In genomic region chr2:130178381-130178705, GRCm38 (mm10) we compare ENCODE assay signal across 7 mouse cellular contexts. TPM values are rescaled to one million over a fixed set of nuclear protein-coding genes. Genes with fewer than 3 reads are reported as not detected.
DNase-seq lines count a peak whose midpoint lies in the region; ATAC-seq and TF ChIP-seq lines count a peak whose summit lies in the region.

No protein-coding gene starts in this region.

- peak overlapping the region; percentile 80 for H3K4me3 ChIP-seq in lung, embryonic 15.5 days
- H3K4me3 ChIP-seq in embryonic facial prominence, embryonic 13.5 days = peak overlapping the region; percentile 99
- H3K4me3 ChIP-seq in hindbrain, postnatal 0 days (ENCODE audit: low read length) = peak overlapping the region; percentile 99
- H3K4me3 ChIP-seq in midbrain, embryonic 15.5 days = peak overlapping the region; percentile 97

- peaks cover 38% of the 10 kb centered on the region for H3K36me3 ChIP-seq in lung, embryonic 15.5 days
- peaks cover 37% of the 10 kb centered on the region for H3K36me3 ChIP-seq in embryonic facial prominence, embryonic 13.5 days
- peaks cover 23% of the 10 kb centered on the region for H3K36me3 ChIP-seq in hindbrain, postnatal 0 days (ENCODE audit: insufficient read depth, low read length)
- H3K36me3 ChIP-seq in midbrain, embryonic 15.5 days (replicated peaks) = peaks cover 19% of the 10 kb centered on the region

- DNase-seq in lung, adult 18-20 months = no peak
- DNase-seq in hindbrain, postnatal 0 days (ENCODE audit: low spot score) = no peak
- no peak for DNase-seq in adrenal gland, adult 8-10 months
- DNase-seq in frontal cortex, postnatal 10 days (ENCODE audit: low spot score in 2 of 2) = no peak

- peak overlapping the region; percentile 66 for H3K4me2 ChIP-seq in lung, embryonic 15.5 days
- H3K4me2 ChIP-seq in embryonic facial prominence, embryonic 13.5 days = peak overlapping the region; percentile 80
- H3K4me2 ChIP-seq in hindbrain, postnatal 0 days (ENCODE audit: low read depth, low read length) = peak overlapping the region; percentile 91
- H3K4me2 ChIP-seq in midbrain, embryonic 15.5 days = peak overlapping the region; percentile 76

- H3K9ac ChIP-seq in lung, embryonic 15.5 days = peak overlapping the region; percentile 99
- peak overlapping the region; percentile 100 for H3K9ac ChIP-seq in embryonic facial prominence, embryonic 13.5 days
- H3K9ac ChIP-seq in hindbrain, postnatal 0 days (replicated peaks; ENCODE audit: low read length) = peak overlapping the region; percentile 100
- H3K9ac ChIP-seq in midbrain, embryonic 15.5 days = peak overlapping the region; percentile 99

- peaks cover 16% of the 10 kb centered on the region for H3K4me1 ChIP-seq in lung, embryonic 15.5 days
- peaks cover 26% of the 10 kb centered on the region for H3K4me1 ChIP-seq in embryonic facial prominence, embryonic 13.5 days
- peaks cover 13% of the 10 kb centered on the region; the same call in 1 of the 2 replicates for H3K4me1 ChIP-seq in hindbrain, postnatal 0 days (ENCODE audit: insufficient read depth, low read length)
- H3K4me1 ChIP-seq in midbrain, embryonic 15.5 days = peaks cover 27% of the 10 kb centered on the region

- ATAC-seq in lung, embryonic 15.5 days (ENCODE audit: borderline replicate concordance, extremely low read depth, low FRiP score, low TSS enrichment) = no peak
- no peak for ATAC-seq in embryonic facial prominence, embryonic 13.5 days (ENCODE audit: insufficient number of reproducible peaks, insufficient read depth, low FRiP score, low TSS enrichment, low read depth)
- no peak for ATAC-seq in hindbrain, postnatal 0 days
- ATAC-seq in midbrain, embryonic 15.5 days (replicated peaks) = no peak

- H3K27me3 ChIP-seq in lung, embryonic 15.5 days = no peaks in the 10 kb centered on the region
- no peaks in the 10 kb centered on the region for H3K27me3 ChIP-seq in embryonic facial prominence, embryonic 13.5 days
- H3K27me3 ChIP-seq in hindbrain, postnatal 0 days (ENCODE audit: insufficient read depth, low read length) = no peaks in the 10 kb centered on the region
- H3K27me3 ChIP-seq in midbrain, embryonic 15.5 days (replicated peaks) = no peaks in the 10 kb centered on the region

- no peak for TF ChIP-seq CTCF in hindbrain, postnatal 0 days (IDR thresholded peaks at IDR 0.05; ENCODE audit: low read depth)

- under 1% methylated on average over 11 of the region's 11 CpGs for WGBS in lung, embryonic 15.5 days
- WGBS in embryonic facial prominence, embryonic 13.5 days = under 1% methylated on average over 11 of the region's 11 CpGs
- under 1% methylated on average over 11 of the region's 11 CpGs for WGBS in hindbrain, postnatal 0 days
- WGBS in midbrain, embryonic 15.5 days = under 1% methylated on average over 11 of the region's 11 CpGs

- peak overlapping the region; percentile 87 for H3K27ac ChIP-seq in lung, embryonic 15.5 days
- H3K27ac ChIP-seq in embryonic facial prominence, embryonic 13.5 days = peak overlapping the region; percentile 99
- H3K27ac ChIP-seq in hindbrain, postnatal 0 days = peak overlapping the region; percentile 97
- peak overlapping the region; percentile 96 for H3K27ac ChIP-seq in midbrain, embryonic 15.5 days

- H3K9me3 ChIP-seq in lung, embryonic 15.5 days = no peaks in the 10 kb centered on the region
- no peaks in the 10 kb centered on the region for H3K9me3 ChIP-seq in embryonic facial prominence, embryonic 13.5 days
- no peaks in the 10 kb centered on the region for H3K9me3 ChIP-seq in hindbrain, postnatal 0 days (ENCODE audit: low read length)
- H3K9me3 ChIP-seq in midbrain, embryonic 15.5 days = no peaks in the 10 kb centered on the region

RNA-seq across cellular contexts. Expression of gene Snrpb, which starts 0.9 kb away (rescaled TPM):
- polyA plus RNA-seq in lung, embryonic 15.5 days (2015; fragmentation: Nextera tagmentation; extraction: Ambion mirVana) = 670 and 673 TPM in 2 replicates
- 538 and 617 TPM in 2 replicates for polyA plus RNA-seq in embryonic facial prominence, embryonic 13.5 days (2015; fragmentation: Nextera tagmentation; extraction: Ambion mirVana)
- total RNA-seq in hindbrain, postnatal 0 days (2014; rRNA removed) = 306 and 339 TPM in 2 replicates
- polyA plus RNA-seq in hindbrain, postnatal 0 days (2015; fragmentation: Nextera tagmentation; extraction: Ambion mirVana) = 300 and 302 TPM in 2 replicates
- polyA plus RNA-seq in midbrain, embryonic 15.5 days (2015; fragmentation: Nextera tagmentation; extraction: Ambion mirVana) = 313 and 342 TPM in 2 replicates
- 100 to 1,000 TPM; 172 to 197 (median 177) TPM for total RNA-seq in adrenal gland, adult 8-10 months (2022)

RNA-seq across cellular contexts. Expression of gene Tmc2, which starts 16.7 kb away (rescaled TPM):
- not detected in 2 replicates for polyA plus RNA-seq in lung, embryonic 15.5 days (2015; fragmentation: Nextera tagmentation; extraction: Ambion mirVana)
- polyA plus RNA-seq in embryonic facial prominence, embryonic 13.5 days (2015; fragmentation: Nextera tagmentation; extraction: Ambion mirVana) = not detected in 2 replicates
- not detected in 2 replicates for total RNA-seq in hindbrain, postnatal 0 days (2014; rRNA removed)
- not detected in 2 replicates for polyA plus RNA-seq in hindbrain, postnatal 0 days (2015; fragmentation: Nextera tagmentation; extraction: Ambion mirVana)
- not detected in 2 replicates for polyA plus RNA-seq in midbrain, embryonic 15.5 days (2015; fragmentation: Nextera tagmentation; extraction: Ambion mirVana)
- not detected for total RNA-seq in adrenal gland, adult 8-10 months (2022)
